Mouse (Mus musculus): ENCODE measurements around the gene Srms. TPM values are rescaled to one million over a fixed set of nuclear protein-coding genes. Genes with fewer than 3 reads are reported as not detected.

Srms gene
- 0.20 and 0.21 TPM in 2 replicates for polyA plus RNA-seq (2021; fragmentation: Nextera tagmentation)
- long read RNA-seq, experiment 1 = 0 reads
- long read RNA-seq, experiment 2, partial matches to known transcripts = 0 of 2 reads
- long read RNA-seq, experiment 2, other reads (novel, unspliced or antisense) = 1 of 2 reads

GRCm38 (mm10) chr2:181213021-181213445, at the start of gene Srms:
Srms (minus strand) TSS chr2:181213185.

DNA sequence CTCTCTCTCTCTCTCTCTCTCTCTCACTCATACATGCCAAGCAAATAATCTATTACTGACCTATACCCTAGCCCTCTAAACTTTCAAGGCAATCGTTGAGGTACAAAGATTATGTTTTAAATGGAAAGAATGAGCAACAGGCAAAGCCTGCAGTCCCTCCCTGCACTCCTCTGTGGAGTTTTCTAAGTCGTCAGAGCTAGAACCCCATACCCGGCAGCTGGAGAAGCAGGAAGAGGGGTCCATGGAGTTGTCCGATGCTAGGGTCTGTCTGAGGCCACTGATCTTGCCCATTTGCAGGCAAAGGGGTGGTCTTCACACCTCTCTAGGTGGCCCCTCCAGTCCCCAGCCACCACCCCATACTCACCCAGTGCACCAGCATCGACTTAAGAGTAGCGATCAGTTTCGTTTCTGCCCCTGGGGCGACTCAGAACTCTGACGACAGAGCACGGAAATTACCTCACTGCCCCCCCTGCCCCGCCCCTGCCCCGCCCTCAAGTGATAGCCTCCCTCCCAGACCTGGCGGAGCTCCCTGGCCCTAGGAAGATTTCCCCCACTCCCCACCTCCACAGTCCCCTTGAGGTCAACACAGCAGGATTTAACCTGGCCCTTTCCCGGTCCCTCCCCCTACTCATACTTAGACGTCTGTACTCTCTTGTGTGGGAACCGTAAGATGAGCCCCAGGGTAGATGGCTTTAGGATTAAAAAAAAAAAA, 28.8 kb upstream of the Srms start, which contains the start of gene Helz2:
Gene Helz2, minus strand, starts transcription at position 426 of the 712 bp plus-strand sequence.

GRCm38 (mm10) chr2:181219538-181220216, 6.7 kb upstream of the Srms start, which contains the start of gene Fndc11:
Fndc11 (plus strand) TSS chr2:181220013.

GRCm38 (mm10) chr2:181202422-181202821, 10.6 kb downstream of the Srms start, which contains the start of gene Ptk6:
Ptk6 (minus strand) TSS chr2:181202789.

GRCm38 (mm10) chr2:181187121-181188000, 25.6 kb downstream of the Srms start, which contains the start of gene Ppdpf:
Ppdpf (plus strand) TSS chr2:181187247.

DNA sequence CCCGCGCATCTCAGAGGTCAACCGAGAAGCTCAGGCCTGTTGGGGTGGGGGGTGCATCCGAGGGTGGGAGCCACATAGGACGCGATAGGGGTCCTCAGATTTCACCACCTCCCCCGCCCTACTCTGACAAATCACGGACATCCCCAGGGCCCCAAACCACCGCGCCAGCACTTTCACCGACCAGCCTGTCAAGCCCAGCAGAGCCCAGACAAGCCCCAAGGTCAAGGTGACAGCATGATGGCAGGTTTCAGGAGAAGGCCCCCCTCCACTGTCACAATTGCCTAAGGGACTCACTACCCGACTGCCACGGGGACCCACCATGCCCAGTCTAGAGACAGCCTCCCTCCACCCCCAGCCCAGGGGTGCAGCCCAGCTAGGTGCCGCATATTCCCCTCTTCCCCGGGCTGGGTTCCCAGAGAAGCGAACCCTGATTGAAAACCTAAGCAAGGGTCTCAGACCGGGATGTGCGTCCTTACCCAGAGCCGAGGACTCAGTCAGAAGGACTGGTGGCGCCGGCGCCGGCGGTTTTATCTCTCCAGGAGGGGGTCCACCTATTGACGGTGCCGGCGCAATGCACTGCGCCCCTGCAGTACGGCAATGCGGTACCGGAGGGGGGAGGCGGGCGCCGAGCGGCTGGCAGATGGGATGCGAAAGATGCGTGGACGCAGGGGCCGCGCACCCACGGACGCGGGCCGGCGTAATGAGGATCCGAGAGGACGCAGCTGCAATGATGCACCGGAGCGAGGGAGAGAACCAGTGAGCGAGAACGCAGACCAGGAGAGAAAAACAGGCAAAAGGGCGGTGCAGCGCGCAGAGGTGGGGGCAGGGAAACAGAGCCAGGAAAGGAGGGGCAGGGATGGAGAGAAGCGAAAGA, 56.5 kb downstream of the Srms start, which contains the start of gene Eef1a2:
Gene Eef1a2, minus strand, starts transcription at position 767 of the 874 bp plus-strand sequence.

Other genes starting within 250 kb of the Srms start
- gene Arfgap1, start 246.0 kb downstream of the Srms start, polyA plus RNA-seq (2021; fragmentation: Nextera tagmentation) = 88.1 and 93.7 TPM in 2 replicates
- gene Col20a1, start 226.7 kb downstream of the Srms start, polyA plus RNA-seq (2021; fragmentation: Nextera tagmentation) = 0.09 and 0.28 TPM in 2 replicates
- gene Chrna4, start 169.6 kb downstream of the Srms start, polyA plus RNA-seq (2021; fragmentation: Nextera tagmentation) = 11.1 and 15.5 TPM in 2 replicates
- 29.0 and 36.4 TPM in 2 replicates for gene Kcnq2, start 77.9 kb downstream of the Srms start, polyA plus RNA-seq (2021; fragmentation: Nextera tagmentation)
- gene Eef1a2, start 56.2 kb downstream of the Srms start, polyA plus RNA-seq (2021; fragmentation: Nextera tagmentation) = 211 and 291 TPM in 2 replicates
- 180 and 191 TPM in 2 replicates for gene Ppdpf, start 25.9 kb downstream of the Srms start, polyA plus RNA-seq (2021; fragmentation: Nextera tagmentation)
- gene Ptk6, start 10.4 kb downstream of the Srms start, polyA plus RNA-seq (2021; fragmentation: Nextera tagmentation) = not detected in 2 replicates
- gene Fndc11, start 6.8 kb upstream of the Srms start, polyA plus RNA-seq (2021; fragmentation: Nextera tagmentation) = 0.40 and 0.74 TPM in 2 replicates
- 0.21 and 0.25 TPM in 2 replicates for gene Helz2, start 28.8 kb upstream of the Srms start, polyA plus RNA-seq (2021; fragmentation: Nextera tagmentation)
- gene Gmeb2, start 74.8 kb upstream of the Srms start, polyA plus RNA-seq (2021; fragmentation: Nextera tagmentation) = 2.1 TPM in 2 replicates
- gene Stmn3, start 101.3 kb upstream of the Srms start, polyA plus RNA-seq (2021; fragmentation: Nextera tagmentation) = 1,101 and 1,309 TPM in 2 replicates
- gene Rtel1, start 106.6 kb upstream of the Srms start, polyA plus RNA-seq (2021; fragmentation: Nextera tagmentation) = 1.5 and 2.6 TPM in 2 replicates
- 19.8 and 20.5 TPM in 2 replicates for gene Zgpat, start 151.7 kb upstream of the Srms start, polyA plus RNA-seq (2021; fragmentation: Nextera tagmentation)
- 52.9 and 56.3 TPM in 2 replicates for gene Arfrp1, start 152.2 kb upstream of the Srms start, polyA plus RNA-seq (2021; fragmentation: Nextera tagmentation)
- 2.0 and 2.8 TPM in 2 replicates for gene Lime1, start 166.9 kb upstream of the Srms start, polyA plus RNA-seq (2021; fragmentation: Nextera tagmentation)
- 2.8 and 3.0 TPM in 2 replicates for gene Zbtb46, start 246.2 kb upstream of the Srms start, polyA plus RNA-seq (2021; fragmentation: Nextera tagmentation)